Mouse (Mus musculus) urinary bladder, postnatal 10 days (tissue): ENCODE results near the gene Map3k9.

Experiments used
- DNase-seq: peaks from one replicate; pipeline ENCODE4 v3.0.0; 2022; ENCODE audit warnings: low spot score

Gene Map3k9

DNA sequence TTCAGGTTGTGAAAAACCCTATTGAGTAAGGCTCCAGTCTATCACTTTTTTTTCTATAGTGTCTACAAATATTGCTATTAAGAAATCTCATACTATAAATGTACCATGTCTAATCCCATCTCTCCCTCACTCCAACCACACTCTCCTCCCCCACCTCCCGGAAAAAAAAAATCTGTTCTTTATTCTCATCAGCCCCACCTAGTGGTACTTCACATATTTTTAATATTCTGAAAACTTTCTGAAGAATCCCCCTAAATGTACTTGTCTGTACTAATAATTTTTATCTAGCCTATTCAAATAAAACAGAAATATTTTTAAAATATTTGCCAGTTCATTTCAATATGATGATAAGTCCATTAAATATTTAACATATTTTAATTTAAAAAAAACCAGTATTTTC is 78.1 kb downstream of the Map3k9 start:
- DNase-seq: no peak

DNA sequence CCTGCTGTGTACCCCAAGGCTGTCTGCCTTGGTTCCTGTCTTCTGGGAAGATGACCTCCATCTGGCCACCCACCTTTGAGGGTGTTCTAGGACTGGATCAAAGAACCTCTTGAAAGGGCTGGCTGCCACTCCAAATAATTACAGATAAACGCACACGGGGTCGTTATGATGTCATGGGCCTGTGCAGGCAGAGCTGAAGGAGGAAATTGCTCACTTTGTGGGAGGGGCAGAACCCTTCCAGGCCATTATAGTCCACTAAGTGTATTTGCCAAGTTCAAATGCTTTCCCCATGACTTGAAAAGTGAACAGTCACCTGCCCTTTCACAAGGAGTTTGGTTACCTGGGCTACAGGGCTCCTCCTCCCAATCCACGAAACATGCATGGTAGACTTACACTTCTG is 83.0 kb downstream of the Map3k9 start:
- DNase-seq: no peak

DNA sequence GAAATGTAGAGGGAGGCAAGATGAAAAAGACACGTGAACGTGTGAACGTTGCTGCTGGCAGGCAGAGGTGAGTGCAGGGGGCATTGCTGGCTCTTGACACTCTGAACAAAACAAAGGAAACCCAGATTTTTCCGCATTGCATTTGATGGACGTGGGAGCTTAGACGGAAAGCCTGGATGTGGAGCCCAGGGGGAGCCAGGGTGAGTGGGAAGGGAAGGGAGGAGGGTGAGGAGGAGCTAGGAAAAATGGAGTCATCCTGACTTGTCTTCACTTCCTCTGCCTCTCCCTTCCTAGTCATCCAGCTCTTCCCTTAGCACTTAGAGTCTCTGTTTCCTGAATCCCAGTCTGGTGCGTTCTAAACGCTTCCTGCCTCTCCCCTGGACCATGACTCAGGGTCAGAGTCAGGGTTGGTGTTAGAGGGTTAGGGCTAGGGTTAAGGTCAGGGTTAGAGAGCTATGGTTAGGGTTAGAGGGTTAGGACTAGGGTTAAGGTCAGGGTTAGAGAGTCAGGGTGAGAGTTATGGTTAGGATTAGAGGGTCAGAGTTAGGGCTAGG is 89.7 kb downstream of the Map3k9 start:
- DNase-seq: no peak

DNA sequence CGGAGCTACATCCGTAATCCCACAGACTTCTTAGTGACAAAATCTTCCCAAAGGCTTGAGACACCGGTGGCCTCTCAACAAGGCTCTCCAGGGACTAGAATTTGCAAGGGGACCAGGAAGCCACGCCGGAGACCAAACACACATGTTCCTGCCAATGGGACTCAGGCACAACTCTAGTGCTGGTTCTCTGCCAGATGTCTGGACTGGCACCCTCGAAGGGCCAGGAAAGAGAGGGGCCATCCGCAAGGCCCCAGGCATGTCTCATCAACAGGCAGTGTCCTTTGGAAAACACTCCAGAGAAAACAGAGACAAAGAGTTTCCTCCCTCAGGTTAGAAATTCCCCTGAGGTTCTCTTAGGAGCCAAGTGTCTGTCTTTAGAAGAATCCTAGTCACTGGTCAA is 90.2 kb downstream of the Map3k9 start:
- DNase-seq: no peak

DNA sequence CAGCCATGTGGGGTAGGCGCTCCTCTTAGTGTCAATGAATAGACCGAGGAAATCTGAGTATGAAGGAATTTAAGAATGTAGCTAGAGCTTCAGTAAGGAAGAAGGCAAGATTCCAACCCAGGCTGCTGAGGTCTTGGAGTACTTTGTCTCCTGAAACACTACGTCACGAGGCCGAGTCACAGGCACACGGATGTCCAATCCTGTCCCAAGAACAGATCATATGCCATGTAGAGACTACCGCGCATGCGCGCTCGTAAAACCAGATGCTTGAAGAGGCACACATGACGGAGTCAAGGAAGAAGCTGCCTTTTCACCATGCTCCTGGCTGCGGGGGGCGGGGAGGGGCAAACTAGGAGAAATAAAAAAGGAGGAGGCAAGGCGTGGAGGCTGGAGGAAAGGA is 90.9 kb downstream of the Map3k9 start:
- DNase-seq: no peak

DNA sequence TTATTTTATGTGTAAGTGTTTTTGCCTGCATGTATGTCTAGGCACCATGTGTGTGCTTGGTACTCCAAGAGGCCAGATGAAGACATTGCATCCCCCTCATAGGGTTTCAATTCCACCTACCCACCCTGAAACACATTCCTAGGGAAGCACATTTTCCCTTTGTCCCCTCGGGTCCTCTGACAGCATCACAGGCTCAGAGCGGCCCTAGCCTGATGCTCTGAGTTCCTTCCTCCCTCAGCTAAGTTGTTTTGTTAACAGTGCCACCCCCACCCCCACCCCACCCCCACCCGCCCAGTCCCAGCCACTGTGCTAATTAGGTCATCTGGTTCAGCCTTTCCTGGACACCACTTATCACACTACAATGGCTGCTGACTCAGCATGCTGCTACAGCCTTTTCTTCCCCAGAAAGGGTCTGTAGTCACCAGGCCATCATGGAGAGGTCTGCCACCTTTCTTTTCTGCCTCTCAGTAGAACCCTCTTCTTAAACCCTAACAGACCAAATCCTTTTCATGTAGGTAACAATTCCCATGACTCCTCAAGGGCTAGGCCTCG is 91.4 kb downstream of the Map3k9 start:
- DNase-seq: no peak

DNA sequence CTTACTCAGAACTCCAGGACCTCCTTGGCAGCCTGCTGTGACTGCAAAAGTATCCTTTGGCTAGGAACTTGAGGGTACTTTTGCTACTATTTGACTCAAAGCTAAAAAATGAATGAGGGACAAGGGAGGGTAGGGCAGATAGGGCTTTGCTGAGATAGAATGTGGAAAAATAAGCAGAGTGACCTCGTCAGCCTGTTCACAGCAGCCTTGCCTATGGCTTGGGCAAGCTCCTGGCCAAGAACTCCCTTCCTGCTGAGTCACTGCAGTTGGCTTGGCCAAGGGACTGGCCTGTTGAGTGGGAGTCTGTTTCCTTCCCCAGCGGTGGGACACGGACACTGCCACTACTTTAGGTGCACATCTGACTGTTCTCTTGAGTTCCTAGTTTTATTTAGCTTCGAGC is 92.4 kb downstream of the Map3k9 start:
- DNase-seq: no peak

DNA sequence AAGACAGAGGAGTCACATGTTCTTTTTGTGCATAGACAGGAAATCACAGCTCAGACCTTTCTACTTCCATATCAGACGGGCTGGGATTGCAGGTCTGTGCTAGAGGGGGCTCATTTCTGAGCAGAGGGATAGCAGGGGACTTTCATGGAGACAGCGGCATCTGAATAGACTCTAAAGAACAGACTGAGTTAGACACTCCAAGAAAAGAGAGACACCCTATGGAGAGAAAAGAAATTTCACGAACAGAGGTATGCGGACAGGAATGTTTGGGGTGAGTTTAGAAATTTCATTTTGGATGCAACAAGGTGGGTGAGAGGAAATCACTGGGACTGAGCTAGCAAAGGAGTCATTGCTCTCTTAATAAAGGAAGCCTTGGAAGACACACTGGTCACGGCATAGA is 93.1 kb downstream of the Map3k9 start:
- DNase-seq: no peak

DNA sequence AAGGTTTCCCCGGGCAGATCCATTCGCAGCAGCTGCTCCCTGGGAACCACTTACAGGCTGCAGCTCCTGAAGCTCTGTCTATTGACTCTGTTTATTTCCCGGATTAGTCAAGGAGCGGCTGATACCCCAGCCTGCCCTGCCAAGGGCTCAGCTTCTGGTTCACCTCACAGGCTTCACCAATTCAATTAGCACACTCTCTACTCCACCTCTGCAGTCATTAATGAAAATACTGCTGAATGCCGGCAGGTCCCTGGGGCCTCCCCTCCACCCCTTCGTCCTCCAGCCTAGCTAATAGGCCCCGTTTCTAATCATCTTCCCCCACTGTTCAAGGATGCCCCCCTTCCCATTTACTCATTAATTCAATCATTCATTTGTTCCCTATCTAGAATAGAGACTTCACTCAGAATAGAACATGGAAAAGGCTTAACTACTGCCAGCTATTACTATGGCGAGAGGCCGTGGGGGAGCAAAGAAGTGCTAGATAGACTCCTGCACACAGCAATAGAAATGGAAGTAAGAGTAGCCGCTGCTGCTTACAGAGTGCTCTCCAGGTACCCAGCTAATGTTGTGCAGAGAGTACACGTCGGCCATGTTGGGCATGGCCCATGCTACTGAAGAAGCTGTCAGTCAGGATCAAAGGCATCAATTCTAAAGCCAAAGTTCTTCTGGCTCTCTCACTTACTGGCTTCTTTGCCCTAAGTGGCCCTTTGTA is 94.4 kb downstream of the Map3k9 start:
- no peak for DNase-seq

DNA sequence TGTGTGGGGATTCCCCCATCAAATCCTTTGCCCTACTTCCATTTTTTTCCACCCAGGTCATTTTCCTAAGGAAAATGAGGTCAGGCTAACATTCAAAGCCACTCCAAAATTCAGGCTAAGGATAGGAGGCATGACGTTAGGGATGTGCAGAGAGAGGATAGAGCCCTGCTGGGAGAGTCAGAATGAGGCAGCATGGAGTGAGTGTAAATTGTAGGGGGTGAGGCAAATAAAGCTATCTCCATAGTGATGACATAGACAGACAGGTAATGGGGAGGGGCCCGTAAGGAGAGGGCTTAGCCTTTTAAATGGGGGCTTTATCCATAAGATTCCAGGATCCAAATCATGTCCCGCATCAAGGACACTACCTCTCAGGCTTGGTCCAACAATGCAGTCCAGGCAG is 95.0 kb downstream of the Map3k9 start:
- no peak for DNase-seq

DNA sequence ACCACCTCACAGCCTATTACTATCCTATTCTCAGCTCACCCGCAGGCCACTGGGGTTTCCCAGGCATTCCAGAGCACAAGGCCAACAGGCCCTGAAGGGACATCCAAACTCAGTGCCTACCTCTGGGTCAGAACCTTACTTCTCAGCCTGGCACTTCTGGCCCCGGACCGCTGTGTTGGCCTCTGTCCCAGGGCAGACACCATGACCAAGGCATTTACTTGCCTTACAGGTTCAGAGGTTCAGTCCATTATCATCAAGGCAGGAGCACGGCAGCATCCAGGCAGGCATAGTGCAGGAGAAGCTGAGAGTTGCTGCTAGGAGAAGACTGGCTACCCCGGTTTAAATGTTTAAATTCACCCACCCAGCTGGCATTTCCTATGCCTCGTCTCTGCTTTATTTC is 96.9 kb downstream of the Map3k9 start:
- no peak for DNase-seq

DNA sequence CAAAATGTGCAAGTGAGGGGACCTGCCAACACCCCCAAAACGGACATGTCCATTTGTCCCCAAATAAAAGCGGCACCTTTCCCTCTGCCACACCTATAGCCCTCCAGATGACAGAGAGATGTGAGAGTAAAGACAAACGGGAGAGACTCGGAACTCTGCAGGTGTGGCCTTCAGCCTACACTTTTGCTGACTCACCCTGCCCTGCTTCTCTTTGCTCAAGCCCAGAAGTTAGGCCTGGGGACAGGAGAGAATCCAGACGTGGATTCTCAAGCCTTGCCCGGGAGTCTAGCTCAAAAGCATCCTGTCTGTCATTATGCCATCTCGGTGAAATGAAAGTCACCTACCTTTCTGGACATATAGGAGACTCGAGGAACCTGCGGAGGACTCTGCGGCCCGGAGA is 97.6 kb downstream of the Map3k9 start:
- no peak for DNase-seq

DNA sequence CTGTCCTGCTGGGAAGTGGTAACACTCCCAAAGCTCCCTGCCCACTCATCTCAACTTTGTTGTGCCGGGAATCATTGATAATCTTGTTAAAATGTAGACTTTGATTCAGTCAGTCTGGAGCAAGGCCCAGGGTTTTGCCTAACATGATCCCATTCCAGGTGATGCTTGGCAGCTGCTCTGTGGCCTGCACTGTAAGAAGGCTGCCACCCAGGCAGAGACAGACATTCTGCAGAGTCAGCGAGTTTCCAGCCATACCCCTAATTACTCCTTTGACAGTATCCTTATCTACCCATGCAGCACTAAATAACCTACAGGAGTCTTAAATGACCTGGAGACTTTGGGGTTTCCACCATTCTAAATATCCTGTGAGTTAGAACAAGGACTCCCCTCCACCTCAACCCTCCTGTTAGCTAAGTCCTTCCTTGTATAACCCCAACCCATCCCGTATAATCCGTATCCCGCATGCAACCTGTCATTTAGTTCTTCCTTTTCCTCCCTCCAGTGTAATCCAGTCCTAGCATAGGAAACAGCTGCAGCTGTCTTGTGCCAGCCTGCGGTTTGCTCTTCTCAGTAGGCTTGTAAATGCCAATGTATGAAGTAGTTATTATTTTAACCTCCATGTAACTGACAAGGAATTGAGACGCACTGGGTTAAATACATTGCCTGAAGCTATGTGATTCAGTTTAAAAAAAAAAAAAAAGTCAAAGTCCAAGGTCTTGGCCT is 101.0 kb downstream of the Map3k9 start:
- DNase-seq: no peak

DNA sequence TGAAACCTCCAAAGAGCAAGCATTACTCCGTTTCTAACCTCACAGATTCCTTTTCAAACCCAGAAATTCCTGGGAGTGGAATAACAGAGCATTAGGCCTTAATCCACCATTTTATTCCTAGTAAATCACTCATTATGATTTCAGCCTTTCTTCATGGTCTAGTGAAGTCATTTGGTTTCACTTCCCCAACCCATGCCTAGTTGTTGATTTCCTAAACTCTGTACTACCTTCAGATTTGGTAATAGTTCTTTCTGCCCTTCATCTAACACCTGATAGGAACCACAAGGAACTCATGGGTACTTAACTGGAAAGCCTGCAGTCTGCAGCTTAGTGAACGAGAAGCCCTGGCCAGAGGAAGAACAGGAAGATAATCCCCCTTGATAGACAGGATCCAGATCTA is 105.4 kb downstream of the Map3k9 start:
- no peak for DNase-seq
